Mouse (Mus musculus): Measurements from ENCODE around the gene Nfe2l2. TPM values are rescaled to one million over a fixed set of nuclear protein-coding genes. Genes with fewer than 3 reads are reported as not detected.
A peak's percentile ranks its signal among the peaks of the same experiment; 100 is the strongest.

Nfe2l2 gene
- polyA plus RNA-seq, 1 experiment = 1.6 TPM

DNA sequence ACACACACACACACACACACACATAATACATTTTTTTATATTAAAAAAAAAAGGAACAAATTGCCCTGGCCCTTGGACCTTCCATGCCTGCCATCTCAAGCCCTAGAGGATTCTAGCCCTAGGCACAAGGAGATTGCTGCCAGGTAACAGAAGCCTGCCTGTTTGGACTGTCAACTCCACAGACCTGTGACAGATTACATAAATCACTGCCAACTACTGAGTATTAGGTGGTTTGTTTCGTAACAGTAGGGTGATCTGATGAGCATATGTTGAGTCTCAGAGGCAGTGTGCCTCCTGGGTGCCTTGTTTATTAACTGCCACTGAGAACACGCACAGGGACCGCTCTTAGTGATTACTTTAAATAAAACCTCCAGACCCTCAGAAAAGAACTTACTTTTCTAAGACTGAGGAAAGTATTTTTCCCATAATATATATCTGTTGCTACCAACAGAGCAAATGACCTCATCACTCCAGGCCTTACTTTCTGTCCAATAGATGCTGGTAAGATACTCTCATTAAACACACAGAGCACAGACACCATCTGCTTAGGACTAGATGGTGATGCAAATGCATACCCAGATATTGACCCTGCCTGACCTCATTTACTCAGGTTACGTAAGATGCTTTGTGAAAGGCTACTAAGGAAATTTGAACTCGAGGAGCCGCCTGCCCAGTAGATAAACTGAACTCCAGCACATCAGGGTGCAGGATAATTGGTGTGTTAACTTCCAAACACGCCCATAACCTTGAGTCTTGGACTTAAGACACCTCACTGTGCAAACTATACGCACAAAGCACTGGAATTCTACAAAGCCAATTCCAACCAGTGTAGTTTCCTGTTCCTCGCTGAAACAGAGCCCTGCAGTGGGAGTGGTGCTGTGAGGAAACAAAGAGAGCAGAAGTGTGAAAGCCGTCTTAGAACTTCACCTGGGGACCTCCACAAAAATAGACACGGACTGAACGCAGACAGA is 11.9 kb upstream of the Nfe2l2 start:
- H3K4me1 ChIP-seq (ENCODE audit: control insufficient read depth) = no peaks in the 10 kb centered on the region
- H3K9me3 ChIP-seq (ENCODE audit: control insufficient read depth, low read length) = no peaks in the 10 kb centered on the region
- no peaks in the 10 kb centered on the region for H3K27me3 ChIP-seq (ENCODE audit: control insufficient read depth)
- no peak for TF ChIP-seq GATA1 (IDR thresholded peaks at IDR 0.05; ENCODE audit: low read length)
- TF ChIP-seq TAL1 (IDR thresholded peaks at IDR 0.05; ENCODE audit: low read length) = no peak
- H3K36me3 ChIP-seq (ENCODE audit: control insufficient read depth) = no peaks in the 10 kb centered on the region
- H3K4me3 ChIP-seq (replicated peaks) = no peak overlapping the region

DNA sequence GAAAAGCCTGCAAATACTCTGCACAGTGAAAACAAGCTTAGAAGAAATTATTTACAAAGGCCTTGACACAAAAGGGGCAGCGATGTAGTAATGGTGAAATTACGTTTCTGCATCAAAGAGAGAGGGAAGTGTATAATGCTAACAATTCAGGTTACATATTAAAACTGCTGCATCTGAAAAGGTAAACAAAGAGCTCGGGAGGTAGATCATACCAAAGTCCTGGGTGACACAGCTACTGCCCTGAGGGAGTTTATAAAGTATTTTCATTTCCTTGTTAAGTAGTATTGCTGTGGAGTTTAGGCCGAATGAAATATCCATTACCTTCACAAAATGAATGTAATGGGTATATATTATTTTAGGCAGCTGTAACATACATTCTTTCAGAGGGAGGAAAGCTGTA is 10.3 kb upstream of the Nfe2l2 start:
- H3K4me1 ChIP-seq (ENCODE audit: control insufficient read depth) = no peaks in the 10 kb centered on the region
- no peaks in the 10 kb centered on the region for H3K9me3 ChIP-seq (ENCODE audit: control insufficient read depth, low read length)
- H3K4me3 ChIP-seq (replicated peaks) = no peak overlapping the region
- TF ChIP-seq GATA1 (IDR thresholded peaks at IDR 0.05; ENCODE audit: low read length) (no peak), TAL1 (IDR thresholded peaks at IDR 0.05; ENCODE audit: low read length) (no peak)
- H3K27me3 ChIP-seq (ENCODE audit: control insufficient read depth) = no peaks in the 10 kb centered on the region
- no peaks in the 10 kb centered on the region for H3K36me3 ChIP-seq (ENCODE audit: control insufficient read depth)

DNA sequence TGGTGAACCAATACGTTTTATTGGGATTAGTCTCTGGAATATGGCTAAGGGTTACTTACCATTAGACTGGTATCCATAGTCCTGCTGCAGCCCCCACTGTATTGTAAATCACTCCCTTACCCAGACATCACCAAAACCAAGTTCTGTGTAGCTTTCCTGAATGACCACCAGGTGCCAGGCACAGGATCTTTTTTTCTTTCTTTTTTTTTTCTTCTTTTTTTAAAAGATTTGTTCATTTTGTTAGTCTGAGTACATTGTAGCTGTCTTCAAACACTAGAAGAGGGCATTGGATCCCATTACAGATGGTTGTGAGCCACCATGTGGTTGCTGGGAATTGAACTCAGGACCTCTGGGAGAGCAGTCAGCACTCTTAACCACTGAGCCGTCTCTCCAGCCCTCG is 8.6 kb upstream of the Nfe2l2 start:
- no peak for TF ChIP-seq TAL1 (IDR thresholded peaks at IDR 0.05; ENCODE audit: low read length)
- TF ChIP-seq GATA1 (IDR thresholded peaks at IDR 0.05; ENCODE audit: low read length) = no peak
- peaks cover 3% of the 10 kb centered on the region; the same call in 1 of the 2 replicates for H3K9me3 ChIP-seq (ENCODE audit: control insufficient read depth, low read length)
- no peak overlapping the region for H3K4me3 ChIP-seq (replicated peaks)
- H3K4me1 ChIP-seq (ENCODE audit: control insufficient read depth) = peaks cover 7% of the 10 kb centered on the region
- peaks cover 7% of the 10 kb centered on the region for H3K36me3 ChIP-seq (ENCODE audit: control insufficient read depth)
- H3K27me3 ChIP-seq (ENCODE audit: control insufficient read depth) = no peaks in the 10 kb centered on the region

DNA sequence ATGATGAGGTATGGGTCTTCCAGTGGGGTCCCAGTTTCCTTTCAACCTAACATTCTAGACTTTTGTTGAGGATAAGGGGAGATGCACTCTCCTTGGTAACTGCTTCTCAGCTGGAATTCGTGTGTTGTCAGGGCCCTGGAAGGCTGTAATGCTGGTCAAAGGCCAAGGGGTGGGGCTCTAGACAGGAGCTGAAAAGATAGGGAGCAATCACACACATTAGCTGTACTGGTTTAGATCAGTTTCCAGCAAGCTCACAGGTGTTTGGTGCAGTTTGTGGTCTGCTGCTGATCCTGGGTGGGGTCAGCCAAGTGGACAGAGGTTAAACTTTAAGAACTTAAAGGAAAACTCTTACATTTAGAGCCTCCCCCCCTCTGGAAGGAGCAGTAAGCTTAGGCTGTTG is 3.0 kb upstream of the Nfe2l2 start:
- H3K27me3 ChIP-seq (ENCODE audit: control insufficient read depth) = no peaks in the 10 kb centered on the region
- no peak for TF ChIP-seq TAL1 (IDR thresholded peaks at IDR 0.05; ENCODE audit: low read length)
- no peak for TF ChIP-seq GATA1 (IDR thresholded peaks at IDR 0.05; ENCODE audit: low read length)
- peaks cover 3% of the 10 kb centered on the region; the same call in 1 of the 2 replicates for H3K9me3 ChIP-seq (ENCODE audit: control insufficient read depth, low read length)
- H3K4me3 ChIP-seq (replicated peaks) = no peak overlapping the region
- H3K36me3 ChIP-seq (ENCODE audit: control insufficient read depth) = peaks cover 7% of the 10 kb centered on the region
- H3K4me1 ChIP-seq (ENCODE audit: control insufficient read depth) = peaks cover 45% of the 10 kb centered on the region

DNA sequence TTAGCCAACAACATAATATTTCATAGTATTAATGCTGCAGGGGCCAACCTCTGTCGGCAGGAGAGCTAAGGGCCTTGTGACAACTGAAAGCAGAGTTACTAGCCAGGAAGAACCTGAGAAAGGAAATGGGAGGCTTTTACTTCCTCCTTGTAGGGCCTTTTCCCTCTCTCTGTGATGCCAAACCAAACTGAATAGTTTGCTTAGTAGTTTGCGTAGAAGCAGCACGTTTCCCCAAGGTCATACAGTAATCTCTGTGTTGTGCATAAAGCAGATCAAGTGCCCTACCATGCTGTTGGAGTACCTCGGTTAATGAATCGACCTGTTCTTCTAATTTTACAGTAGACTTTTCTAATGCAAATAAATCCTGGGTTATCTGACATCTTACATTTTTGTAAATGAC is 2.0 kb upstream of the Nfe2l2 start:
- H3K4me1 ChIP-seq (ENCODE audit: control insufficient read depth) = peaks cover 54% of the 10 kb centered on the region
- peak overlapping the region; percentile 100 for H3K4me3 ChIP-seq (replicated peaks)
- H3K27me3 ChIP-seq (ENCODE audit: control insufficient read depth) = no peaks in the 10 kb centered on the region
- TF ChIP-seq GATA1 (IDR thresholded peaks at IDR 0.05; ENCODE audit: low read length) (no peak), TAL1 (IDR thresholded peaks at IDR 0.05; ENCODE audit: low read length) (no peak)
- H3K36me3 ChIP-seq (ENCODE audit: control insufficient read depth) = peaks cover 16% of the 10 kb centered on the region
- peaks cover 3% of the 10 kb centered on the region; the same call in 1 of the 2 replicates for H3K9me3 ChIP-seq (ENCODE audit: control insufficient read depth, low read length)

DNA sequence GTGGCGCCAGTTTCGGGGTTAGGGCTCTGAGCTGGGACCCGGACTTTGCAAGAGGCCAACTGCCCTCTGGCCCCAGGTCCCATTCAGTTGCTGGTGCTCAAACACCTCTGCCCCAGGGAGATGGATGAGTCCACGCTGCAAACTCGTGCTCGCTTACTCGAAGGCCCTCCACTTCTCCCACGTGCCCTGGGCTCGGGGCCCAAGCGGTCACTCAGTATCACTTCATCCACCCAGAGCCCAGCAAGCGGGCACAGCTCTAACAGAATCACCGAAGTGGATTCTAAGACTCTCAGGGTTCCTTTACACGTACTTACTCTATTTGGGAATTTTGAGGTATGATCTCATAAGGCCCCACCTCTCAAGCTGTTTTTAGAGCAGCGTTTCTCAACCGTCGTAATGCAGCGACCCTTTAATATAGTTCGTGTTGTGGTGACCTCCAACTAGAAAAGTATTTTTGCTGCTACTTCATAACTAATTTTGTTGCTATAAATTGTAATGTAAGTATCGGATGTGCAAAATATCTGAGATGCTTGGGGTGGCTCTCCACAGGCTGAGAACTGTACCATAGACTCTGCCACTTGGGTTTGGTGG is 816 bp upstream of the Nfe2l2 start:
- H3K4me1 ChIP-seq (ENCODE audit: control insufficient read depth) = peaks cover 66% of the 10 kb centered on the region
- TF ChIP-seq GATA1 (IDR thresholded peaks at IDR 0.05; ENCODE audit: low read length) (no peak), TAL1 (IDR thresholded peaks at IDR 0.05; ENCODE audit: low read length) (no peak)

DNA sequence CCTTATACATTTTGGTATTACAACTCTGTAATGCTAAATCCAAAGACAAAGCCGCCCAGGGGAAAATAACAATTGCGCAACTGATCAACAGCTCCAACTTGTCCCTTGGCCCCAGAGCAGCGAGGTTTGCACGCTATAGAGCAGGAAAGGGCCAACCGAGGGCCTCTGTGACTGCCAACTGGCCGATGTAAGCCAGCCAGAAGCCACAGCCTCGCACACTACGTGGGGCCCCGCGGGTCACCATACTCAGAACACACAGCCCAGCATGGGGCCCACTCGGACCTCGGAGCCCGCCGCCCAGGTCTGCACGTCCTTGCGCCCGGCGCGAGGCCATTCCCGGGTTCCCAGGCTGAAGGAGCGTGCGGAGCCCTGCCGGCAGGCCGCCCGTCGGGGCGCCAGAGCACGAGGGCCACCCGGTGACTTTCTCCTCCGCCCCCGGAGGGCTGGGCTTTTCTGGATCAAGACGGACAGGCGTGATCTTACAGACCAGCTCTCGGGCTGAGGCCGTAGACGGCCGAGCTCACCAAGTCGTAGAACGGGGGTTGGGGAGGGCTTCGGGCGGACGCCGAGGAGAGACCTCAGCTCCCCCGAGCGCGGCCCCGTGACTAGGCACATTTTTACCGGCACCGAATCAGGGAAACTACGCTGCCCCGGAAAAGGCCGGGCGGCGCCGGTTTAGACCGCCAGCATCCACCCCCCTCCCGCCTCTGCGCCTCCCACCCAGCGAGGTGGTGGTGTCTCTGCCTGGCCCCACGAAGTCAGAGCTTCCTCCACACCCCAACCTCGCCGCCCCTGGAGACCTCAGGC is 863 bp downstream of the Nfe2l2 start:
- Histone ChIP-seq H3K4me1 (ENCODE audit: control insufficient read depth) (peaks cover 78% of the 10 kb centered on the region), H3K27me3 (ENCODE audit: control insufficient read depth) (no peaks in the 10 kb centered on the region), H3K9me3 (ENCODE audit: control insufficient read depth, low read length) (no peaks in the 10 kb centered on the region), H3K36me3 (ENCODE audit: control insufficient read depth) (peaks cover 38% of the 10 kb centered on the region), H3K4me3 (replicated peaks) (peak overlapping the region; percentile 100)
- no peak for TF ChIP-seq GATA1 (IDR thresholded peaks at IDR 0.05; ENCODE audit: low read length)
- TF ChIP-seq TAL1 (IDR thresholded peaks at IDR 0.05; ENCODE audit: low read length) = no peak

More for the DNA sequence above, 816 bp upstream of the Nfe2l2 start:
- Histone ChIP-seq H3K27me3 (ENCODE audit: control insufficient read depth) (no peaks in the 10 kb centered on the region), H3K4me3 (replicated peaks) (peak overlapping the region; percentile 100), H3K9me3 (ENCODE audit: control insufficient read depth, low read length) (peaks cover 3% of the 10 kb centered on the region; the same call in 1 of the 2 replicates), H3K36me3 (ENCODE audit: control insufficient read depth) (peaks cover 28% of the 10 kb centered on the region)

DNA sequence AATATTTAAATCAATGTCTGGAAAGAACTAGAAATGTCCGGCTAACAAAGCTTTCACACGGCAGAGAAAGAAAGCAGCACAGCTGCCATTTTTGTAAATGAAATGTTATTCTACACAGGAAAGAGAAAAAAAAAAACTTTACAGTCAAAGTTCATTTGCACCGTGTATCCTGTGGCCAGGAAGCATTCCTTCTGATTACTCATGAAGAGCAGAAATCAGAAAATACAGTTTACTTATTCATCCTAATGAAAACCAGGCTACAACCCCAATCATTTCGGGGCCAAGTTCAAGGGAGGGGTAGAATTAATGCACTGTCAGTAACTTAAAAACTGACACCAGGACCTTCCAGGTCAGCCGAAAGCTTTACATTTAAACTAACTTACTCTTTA is 1.9 kb downstream of the Nfe2l2 start:
- no peak for TF ChIP-seq TAL1 (IDR thresholded peaks at IDR 0.05; ENCODE audit: low read length)
- no peak for TF ChIP-seq GATA1 (IDR thresholded peaks at IDR 0.05; ENCODE audit: low read length)
- Histone ChIP-seq H3K36me3 (ENCODE audit: control insufficient read depth) (peaks cover 47% of the 10 kb centered on the region), H3K4me3 (replicated peaks) (peak overlapping the region; percentile 100), H3K4me1 (ENCODE audit: control insufficient read depth) (peaks cover 76% of the 10 kb centered on the region), H3K27me3 (ENCODE audit: control insufficient read depth) (no peaks in the 10 kb centered on the region), H3K9me3 (ENCODE audit: control insufficient read depth, low read length) (no peaks in the 10 kb centered on the region)

Measured in erythroblast, embryonic 14.5 days (primary cell).